Mouse (Mus musculus): Measurements from ENCODE around the gene Slc19a3. TPM values are rescaled to one million over a fixed set of nuclear protein-coding genes. Genes with fewer than 3 reads are reported as not detected.

Slc19a3 gene
- 0.09 TPM in 1 of 2 replicates, not detected in the other for polyA plus RNA-seq (2012; ENCODE audit: low replicate concordance)

GRCm38 (mm10) chr1:83038109-83038672, at the start of gene Slc19a3:
Gene Slc19a3 (minus strand): TSS chr1:83038448.

GRCm38 (mm10) chr1:83060643-83061042, 22.4 kb upstream of the Slc19a3 start, which contains the start of gene Krtap28-13:
Gene Krtap28-13 (plus strand): TSS chr1:83060930.

GRCm38 (mm10) chr1:83059278-83059677, 21.0 kb upstream of the Slc19a3 start, which contains the start of gene A030005K14Rik:
Gene A030005K14Rik (minus strand): TSS chr1:83059378.

GRCm38 (mm10) chr1:83044882-83045427, 6.7 kb upstream of the Slc19a3 start, which contains the start of gene Gm47969:
Gene Gm47969 (plus strand): TSS chr1:83044932.

GRCm38 (mm10) chr1:83042380-83042779, 4.1 kb upstream of the Slc19a3 start, which contains the start of gene Krtap28-10:
Gene Krtap28-10 (minus strand): TSS chr1:83042480.

GRCm38 (mm10) chr1:83000306-83000705, 37.9 kb downstream of the Slc19a3 start, which contains the start of gene Gm47959:
Gene Gm47959 (plus strand): TSS chr1:83000548.

Other genes with a start within 250 kb of the Slc19a3 start
- 12.8 and 21.1 TPM in 2 replicates for gene Agfg1, start 199.0 kb downstream of the Slc19a3 start, polyA plus RNA-seq (2012; ENCODE audit: low replicate concordance)
- 0.24 and 0.71 TPM in 2 replicates for gene A030005L19Rik, start 125.1 kb downstream of the Slc19a3 start, polyA plus RNA-seq (2012; ENCODE audit: low replicate concordance)
- gene A030014E15Rik, start 113.5 kb downstream of the Slc19a3 start, polyA plus RNA-seq (2012; ENCODE audit: low replicate concordance) = not detected in 2 replicates
- not detected in 2 replicates for gene Gm6217, start 107.0 kb downstream of the Slc19a3 start, polyA plus RNA-seq (2012; ENCODE audit: low replicate concordance)
- not detected in 2 replicates for gene A030003K21Rik, start 95.1 kb downstream of the Slc19a3 start, polyA plus RNA-seq (2012; ENCODE audit: low replicate concordance)
- gene Gm7544, start 82.4 kb downstream of the Slc19a3 start, polyA plus RNA-seq (2012; ENCODE audit: low replicate concordance) = not detected in 2 replicates
- not detected in 2 replicates for gene Gm47955, start 78.2 kb downstream of the Slc19a3 start, polyA plus RNA-seq (2012; ENCODE audit: low replicate concordance)
- not detected in 2 replicates for gene Gm47959, start 37.9 kb downstream of the Slc19a3 start, polyA plus RNA-seq (2012; ENCODE audit: low replicate concordance)
- not detected in 2 replicates for gene Krtap28-10, start 4.0 kb upstream of the Slc19a3 start, polyA plus RNA-seq (2012; ENCODE audit: low replicate concordance)
- not detected in 2 replicates for gene Gm47969, start 6.5 kb upstream of the Slc19a3 start, polyA plus RNA-seq (2012; ENCODE audit: low replicate concordance)
- gene A030005K14Rik, start 20.9 kb upstream of the Slc19a3 start, polyA plus RNA-seq (2012; ENCODE audit: low replicate concordance) = not detected in 2 replicates
- not detected in 2 replicates for gene Krtap28-13, start 22.5 kb upstream of the Slc19a3 start, polyA plus RNA-seq (2012; ENCODE audit: low replicate concordance)
- not detected in 2 replicates for gene Ccl20, start 78.3 kb upstream of the Slc19a3 start, polyA plus RNA-seq (2012; ENCODE audit: low replicate concordance)
- not detected in 2 replicates for gene Daw1, start 121.3 kb upstream of the Slc19a3 start, polyA plus RNA-seq (2012; ENCODE audit: low replicate concordance)